Mouse (Mus musculus): Measurements from ENCODE around the gene Vgf. TPM values are rescaled to one million over a fixed set of nuclear protein-coding genes. Genes with fewer than 3 reads are reported as not detected.

Vgf gene
- polyA plus RNA-seq, 1 experiment: 0.04 TPM

DNA sequence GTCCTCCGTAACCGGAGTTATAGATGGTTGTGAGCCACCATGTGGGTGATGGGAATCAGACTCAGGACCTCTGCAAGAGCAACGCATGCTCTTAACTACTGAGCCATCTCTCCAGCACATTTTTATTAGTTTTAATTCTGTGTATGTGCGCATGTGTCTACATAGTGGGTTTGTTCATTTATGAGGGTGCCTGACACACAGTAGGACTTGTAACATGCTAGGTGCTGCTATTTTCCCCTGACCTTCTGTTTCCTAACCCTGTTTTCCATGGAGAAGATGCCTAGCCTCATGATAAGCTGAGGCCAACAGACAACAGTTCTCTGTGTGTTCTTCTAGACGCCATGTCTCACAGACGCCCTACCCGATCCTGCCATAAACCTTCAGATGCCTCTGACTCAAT lies 17.8 kb downstream of the Vgf start:
- no peak for TF ChIP-seq CEBPB (IDR thresholded peaks at IDR 0.05; ENCODE audit: insufficient read depth, poor library complexity, severe bottlenecking)
- no peak for TF ChIP-seq TCF12 (IDR thresholded peaks at IDR 0.05; ENCODE audit: insufficient read depth, poor library complexity, severe bottlenecking)
- TF ChIP-seq REST (IDR thresholded peaks at IDR 0.05; ENCODE audit: insufficient read depth, insufficient read length): no peak
- TF ChIP-seq USF1 (IDR thresholded peaks at IDR 0.05; ENCODE audit: low read depth): no peak
- TF ChIP-seq SRF (IDR thresholded peaks at IDR 0.05; ENCODE audit: control insufficient read depth, insufficient read length, low read depth): no peak
- no peak for TF ChIP-seq POLR2A (IDR thresholded peaks at IDR 0.05; ENCODE audit: insufficient read length, low read depth)
- TF ChIP-seq MYOD1 (IDR thresholded peaks at IDR 0.05; ENCODE audit: control insufficient read depth in 1 of 3, insufficient read length in 2 of 3, low read depth in 2 of 3): no peak
- TF ChIP-seq MYOG (IDR thresholded peaks at IDR 0.05; ENCODE audit: control insufficient read depth in 1 of 3, insufficient read depth in 1 of 3, insufficient read length in 2 of 3, low read depth in 2 of 3): no peak
- no peak for TF ChIP-seq POLR2AphosphoS2 (IDR thresholded peaks at IDR 0.05; ENCODE audit: insufficient read length, low read depth)
- TF ChIP-seq E2F4 (IDR thresholded peaks at IDR 0.05; ENCODE audit: insufficient read depth): no peak
- H3ac ChIP-seq (ENCODE audit: control insufficient read depth, insufficient read length): no peak overlapping the region
- H3K27me3 ChIP-seq (ENCODE audit: control insufficient read depth, insufficient read depth, insufficient read length): no peaks in the 10 kb centered on the region
- H3K36me3 ChIP-seq (ENCODE audit: control insufficient read depth, insufficient read depth): no peaks in the 10 kb centered on the region
- peaks cover 16% of the 10 kb centered on the region for H3K79me2 ChIP-seq (ENCODE audit: control insufficient read depth, insufficient read depth)
- no peak overlapping the region for H3K4me2 ChIP-seq (ENCODE audit: low read depth)
- H3K4me3 ChIP-seq: no peak overlapping the region

DNA sequence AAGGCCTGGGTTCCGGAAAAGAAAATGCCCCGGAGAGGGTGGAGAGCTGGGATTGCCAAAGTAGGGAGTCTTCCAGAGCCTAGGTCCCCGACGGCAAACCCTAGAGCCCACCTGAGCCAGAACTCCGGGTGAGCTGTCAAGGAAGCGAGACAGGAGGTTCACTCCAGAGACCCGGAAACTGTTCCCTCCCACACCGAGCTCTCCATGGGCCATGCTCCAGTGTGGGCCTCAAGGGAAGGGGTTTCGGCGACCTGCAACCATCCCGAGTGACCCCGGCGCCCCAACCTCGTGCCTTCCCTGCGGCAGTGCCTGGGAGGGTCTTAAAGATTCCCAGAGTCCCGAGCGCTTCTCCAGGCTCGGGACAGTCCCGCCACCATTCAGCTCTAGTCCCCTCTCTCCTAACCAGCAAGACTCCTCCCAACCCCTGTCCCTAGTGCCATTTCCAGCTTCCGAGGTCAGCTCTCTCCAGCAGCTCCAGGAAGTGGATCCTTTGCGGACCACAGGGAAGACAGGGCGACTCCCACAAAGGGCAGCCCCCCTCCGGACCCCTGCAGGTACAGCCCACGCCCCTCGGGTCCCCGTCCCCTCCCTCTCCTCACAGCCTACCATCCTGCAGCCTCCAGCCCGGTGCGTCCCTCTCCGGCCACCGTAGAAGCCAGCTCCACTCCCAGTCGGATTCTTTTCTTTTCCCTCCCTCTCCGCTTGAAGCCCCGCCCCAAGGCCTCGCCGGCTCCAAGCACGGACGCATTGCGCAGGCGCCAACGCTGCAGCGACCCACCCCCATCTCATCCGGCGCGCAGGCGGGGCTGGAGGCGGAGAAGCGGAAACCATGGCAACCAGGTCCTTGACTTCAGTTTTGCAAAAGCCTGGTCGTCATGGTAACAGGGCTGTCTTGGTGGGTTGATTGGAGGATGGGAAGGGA lies 19.5 kb downstream of the Vgf start, which contains the start of gene Ap1s1:
Ap1s1 (minus strand) TSS at position 734 of the 922 bp plus-strand sequence.
- TF ChIP-seq POLR2AphosphoS2 (IDR thresholded peaks at IDR 0.05; ENCODE audit: insufficient read length, low read depth) (peak; percentile 64), POLR2A (IDR thresholded peaks at IDR 0.05; ENCODE audit: insufficient read length, low read depth) (peak; percentile 84), E2F4 (IDR thresholded peaks at IDR 0.05; ENCODE audit: insufficient read depth) (no peak), TCF3 (IDR thresholded peaks at IDR 0.05; ENCODE audit: insufficient read length, low read depth) (no peak), MAX (IDR thresholded peaks at IDR 0.05; ENCODE audit: low read depth) (no peak), MYOD1 (IDR thresholded peaks at IDR 0.05; ENCODE audit: control insufficient read depth in 1 of 3, insufficient read length in 2 of 3, low read depth in 2 of 3) (peak in 1 of 3 experiments; percentile 11), REST (IDR thresholded peaks at IDR 0.05; ENCODE audit: insufficient read depth, insufficient read length) (no peak)
- no peaks in the 10 kb centered on the region for H3K36me3 ChIP-seq (ENCODE audit: control insufficient read depth, insufficient read depth)
- no peaks in the 10 kb centered on the region for H3K27me3 ChIP-seq (ENCODE audit: control insufficient read depth, insufficient read depth, insufficient read length)
- H3K4me3 ChIP-seq: peak within 1 kb of the TSS; percentile 78
- H3ac ChIP-seq (ENCODE audit: control insufficient read depth, insufficient read length): peak within 1 kb of the TSS; percentile 50
- peaks cover 16% of the 10 kb centered on the region for H3K79me2 ChIP-seq (ENCODE audit: control insufficient read depth, insufficient read depth)
- H3K4me2 ChIP-seq (ENCODE audit: low read depth): peak within 1 kb of the TSS; percentile 85

DNA sequence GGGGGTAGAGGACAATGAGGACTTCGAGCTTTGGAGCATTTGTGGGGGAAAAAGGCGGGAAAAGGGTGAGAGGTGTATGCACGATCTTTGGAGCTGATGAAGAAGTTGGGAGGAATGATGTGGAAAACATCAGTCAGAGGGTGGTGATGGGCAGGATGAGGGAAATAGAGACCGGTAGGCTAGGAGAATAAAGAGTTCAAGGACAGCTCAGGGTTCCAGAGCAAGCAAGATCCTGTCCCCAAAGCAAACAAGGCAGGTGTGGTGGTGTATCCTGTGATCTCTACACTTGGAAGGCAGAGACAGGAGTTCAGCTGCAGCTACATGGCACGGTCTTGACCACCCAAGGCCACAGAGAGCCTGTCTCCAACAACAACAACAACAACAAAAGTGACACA lies 20.1 kb downstream of the Vgf start:
- peak overlapping the region; percentile 78 for H3K4me3 ChIP-seq
- H3ac ChIP-seq (ENCODE audit: control insufficient read depth, insufficient read length): peak overlapping the region; percentile 50
- H3K4me2 ChIP-seq (ENCODE audit: low read depth): peak overlapping the region; percentile 85
- H3K36me3 ChIP-seq (ENCODE audit: control insufficient read depth, insufficient read depth): no peaks in the 10 kb centered on the region
- TF ChIP-seq CEBPB (IDR thresholded peaks at IDR 0.05; ENCODE audit: insufficient read depth, poor library complexity, severe bottlenecking): no peak
- no peak for TF ChIP-seq POLR2AphosphoS2 (IDR thresholded peaks at IDR 0.05; ENCODE audit: insufficient read length, low read depth)
- TF ChIP-seq USF1 (IDR thresholded peaks at IDR 0.05; ENCODE audit: low read depth): no peak
- TF ChIP-seq TCF3 (IDR thresholded peaks at IDR 0.05; ENCODE audit: insufficient read length, low read depth): no peak
- no peak for TF ChIP-seq E2F4 (IDR thresholded peaks at IDR 0.05; ENCODE audit: insufficient read depth)
- TF ChIP-seq MYOG (IDR thresholded peaks at IDR 0.05; ENCODE audit: control insufficient read depth in 1 of 3, insufficient read depth in 1 of 3, insufficient read length in 2 of 3, low read depth in 2 of 3): no peak
- peaks cover 16% of the 10 kb centered on the region for H3K79me2 ChIP-seq (ENCODE audit: control insufficient read depth, insufficient read depth)
- H3K27me3 ChIP-seq (ENCODE audit: control insufficient read depth, insufficient read depth, insufficient read length): no peaks in the 10 kb centered on the region

DNA sequence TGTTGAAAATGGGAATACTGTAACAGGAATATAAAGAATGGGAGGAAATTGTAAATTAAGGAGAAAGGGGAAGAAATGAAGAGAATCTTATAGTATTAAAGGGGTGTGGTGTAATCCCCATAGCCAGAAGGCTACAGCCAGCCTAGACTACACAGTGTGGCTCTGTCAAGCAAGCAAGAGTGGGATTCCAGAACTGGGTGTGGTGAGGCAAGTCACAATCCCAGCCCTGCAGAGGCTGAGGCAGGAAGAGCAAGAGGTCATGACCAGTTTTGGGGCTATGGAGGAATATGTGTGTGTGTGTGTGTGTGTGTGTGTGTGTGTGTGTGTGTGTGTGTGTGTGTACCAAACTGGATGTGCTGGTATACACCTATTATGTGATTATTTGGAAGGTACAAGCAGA lies 20.8 kb downstream of the Vgf start:
- peaks cover 16% of the 10 kb centered on the region for H3K79me2 ChIP-seq (ENCODE audit: control insufficient read depth, insufficient read depth)
- no peak overlapping the region for H3ac ChIP-seq (ENCODE audit: control insufficient read depth, insufficient read length)
- TF ChIP-seq USF1 (IDR thresholded peaks at IDR 0.05; ENCODE audit: low read depth) (no peak), SRF (IDR thresholded peaks at IDR 0.05; ENCODE audit: control insufficient read depth, insufficient read length, low read depth) (no peak), TCF3 (IDR thresholded peaks at IDR 0.05; ENCODE audit: insufficient read length, low read depth) (no peak), TCF12 (IDR thresholded peaks at IDR 0.05; ENCODE audit: insufficient read depth, poor library complexity, severe bottlenecking) (no peak), REST (IDR thresholded peaks at IDR 0.05; ENCODE audit: insufficient read depth, insufficient read length) (no peak), MYOD1 (IDR thresholded peaks at IDR 0.05; ENCODE audit: control insufficient read depth in 1 of 3, insufficient read length in 2 of 3, low read depth in 2 of 3) (no peak), POLR2AphosphoS2 (IDR thresholded peaks at IDR 0.05; ENCODE audit: insufficient read length, low read depth) (no peak), MYOG (IDR thresholded peaks at IDR 0.05; ENCODE audit: control insufficient read depth in 1 of 3, insufficient read depth in 1 of 3, insufficient read length in 2 of 3, low read depth in 2 of 3) (no peak), CEBPB (IDR thresholded peaks at IDR 0.05; ENCODE audit: insufficient read depth, poor library complexity, severe bottlenecking) (no peak), POLR2A (IDR thresholded peaks at IDR 0.05; ENCODE audit: insufficient read length, low read depth) (no peak), MAX (IDR thresholded peaks at IDR 0.05; ENCODE audit: low read depth) (no peak), E2F4 (IDR thresholded peaks at IDR 0.05; ENCODE audit: insufficient read depth) (no peak)
- no peaks in the 10 kb centered on the region for H3K36me3 ChIP-seq (ENCODE audit: control insufficient read depth, insufficient read depth)
- no peaks in the 10 kb centered on the region for H3K27me3 ChIP-seq (ENCODE audit: control insufficient read depth, insufficient read depth, insufficient read length)
- no peak overlapping the region for H3K4me3 ChIP-seq
- H3K4me2 ChIP-seq (ENCODE audit: low read depth): no peak overlapping the region

Measured in myocyte (in vitro differentiated cells).